ENCODE assay signal across 22 mouse cellular contexts in the genomic region with DNA sequence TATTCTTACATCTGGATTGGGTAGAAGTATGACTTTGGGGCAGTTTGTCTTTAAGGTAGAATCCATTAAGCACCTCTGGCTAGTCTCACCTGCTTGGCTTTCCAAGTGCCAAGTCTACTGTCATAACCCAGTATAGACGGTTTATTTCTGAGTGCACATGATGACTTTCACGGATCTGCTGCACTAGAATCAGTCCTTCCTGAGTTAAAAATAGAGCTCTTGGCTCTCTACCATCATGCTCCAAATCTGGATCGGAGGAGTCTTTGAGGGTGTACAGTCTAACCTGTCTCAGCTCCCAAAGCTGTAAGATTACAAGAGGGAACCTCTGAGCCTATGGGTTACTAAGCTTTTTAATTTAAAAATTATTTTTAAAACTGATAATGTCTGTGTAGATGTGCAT. TPM values are rescaled to one million over a fixed set of nuclear protein-coding genes. Genes with fewer than 3 reads are reported as not detected.
"Had no signal": no experiment of that assay in that cellular context is flagged by ENCODE, and none has a peak within 500 bp of the region (broad histone marks: within the 10 kb centered on the region; RNA-seq: fewer than 3 reads in every experiment).

No protein-coding gene starts in this region.

- H3K9me3 ChIP-seq: limb, embryonic 15.5 days; liver, embryonic 12.5 days; midbrain, embryonic 10.5 days; neural tube, embryonic 15.5 days; stomach, embryonic 15.5 days had no signal

- H3K27ac ChIP-seq: kidney, postnatal 0 days; limb, embryonic 15.5 days; liver, embryonic 12.5 days; midbrain, embryonic 10.5 days; neural tube, embryonic 15.5 days; stomach, embryonic 15.5 days had no signal

- H3K27me3 ChIP-seq: limb, embryonic 15.5 days; liver, embryonic 12.5 days; neural tube, embryonic 15.5 days; stomach, embryonic 15.5 days had no signal

- H3K4me2 ChIP-seq: limb, embryonic 15.5 days; liver, embryonic 12.5 days; lung, embryonic 14.5 days; neural tube, embryonic 15.5 days; stomach, embryonic 15.5 days had no signal

- ATAC-seq: liver, embryonic 12.5 days had no signal

- H3K4me3 ChIP-seq: limb, embryonic 15.5 days; liver, embryonic 12.5 days; midbrain, embryonic 10.5 days; myocyte; neural tube, embryonic 15.5 days; stomach, embryonic 15.5 days had no signal

- H3K9ac ChIP-seq: limb, embryonic 15.5 days; liver, embryonic 12.5 days; lung, embryonic 14.5 days; neural tube, embryonic 15.5 days; stomach, embryonic 15.5 days had no signal

- H3K36me3 ChIP-seq: limb, embryonic 15.5 days; liver, embryonic 12.5 days; midbrain, embryonic 10.5 days; neural tube, embryonic 15.5 days; stomach, embryonic 15.5 days had no signal

- DNase-seq: kidney, adult 9 months; kidney, postnatal 36 days; layer of hippocampus, adult 9-11 months; layer of hippocampus, postnatal 36 days; lung, embryonic 14.5 days; lung, postnatal 10 days; lung, postnatal 4 days; midbrain, embryonic 14.5 days; thymus, adult 18-20 months; thymus, postnatal 14 days had no signal

- H3K4me1 ChIP-seq: limb, embryonic 15.5 days; liver, embryonic 12.5 days; neural tube, embryonic 15.5 days; stomach, embryonic 15.5 days had no signal

RNA-seq across cellular contexts. Expression of gene Dnah3, which starts 0.9 kb away (rescaled TPM):
- total RNA-seq: megakaryocyte, adult 5-6 weeks had no signal
- polyA plus RNA-seq: limb, embryonic 11.5 days; limb, embryonic 15.5 days; liver, embryonic 12.5 days; liver, embryonic 16.5 days; lung, embryonic 14.5 days; midbrain, embryonic 10.5 days; neural tube, embryonic 11.5 days; neural tube, embryonic 15.5 days; spleen, adult 2 months had no signal

RNA-seq across cellular contexts. Expression of gene Zp2, which starts 50.9 kb away (rescaled TPM):
- total RNA-seq: layer of hippocampus, postnatal 36 days; megakaryocyte, adult 5-6 weeks had no signal
- polyA plus RNA-seq: kidney, postnatal 0 days; limb, embryonic 11.5 days; liver, embryonic 12.5 days; liver, embryonic 16.5 days; lung, embryonic 14.5 days; midbrain, embryonic 10.5 days; midbrain, embryonic 14.5 days; neural tube, embryonic 11.5 days; neural tube, embryonic 15.5 days; spleen, adult 2 months; stomach, embryonic 15.5 days had no signal
